Mouse (Mus musculus) brain, embryonic 14.5 days (tissue): ENCODE data around the gene Gm49368. TPM values are rescaled to one million over a fixed set of nuclear protein-coding genes. Genes with fewer than 3 reads are reported as not detected.
"Not testable (repeated sequence)": the region's sequence is repeated elsewhere in the genome, so short reads cannot be mapped to it uniquely, and the experiment has no call there.

Experiments
- DNase-seq: peaks from one replicate; pipeline ENCODE4 v3.0.0-alpha.2; 2011; ENCODE audit warnings: low read depth
- CTCF ChIP-seq: fragments of 200-500 bp; IDR thresholded peaks from 2 replicates; pipeline ENCODE4 v1.5.1; 2012; ENCODE audit warnings: inconsistent platforms, mild to moderate bottlenecking, moderate library complexity, borderline replicate concordance; ENCODE audit not compliant: insufficient read depth, insufficient read length; ENCODE audit errors: extremely low read depth
- POLR2A ChIP-seq: fragments of 200-500 bp; IDR thresholded peaks from 2 replicates; pipeline ENCODE4 v1.6.1; 2012; ENCODE audit warnings: mild to moderate bottlenecking, inconsistent platforms, borderline replicate concordance; ENCODE audit not compliant: poor library complexity, insufficient read depth, insufficient read length, severe bottlenecking; ENCODE audit errors: extremely low read depth
- polyA plus RNA-seq: library from polyadenylated mRNA; depleted of rRNA; stranded (reverse); fragments of >200 nt; gene quantifications from 2 replicates; pipeline ENCODE4 v1.2.3, GENCODE M21; 2012; rRNA removed

The Gm49368 gene
- polyA plus RNA-seq, 1 experiment = not detected

- TF ChIP-seq CTCF (no peak), POLR2A (no peak)
- no peak for DNase-seq
Measured at GRCm38 (mm10) chr7:128154076-128154475, 91.6 kb downstream of the Gm49368 start, which contains the start of gene Itgad. TSS of gene Itgad (plus strand) at chr7:128154376.

GRCm38 (mm10) chr7:128154924-128155323 lies 92.4 kb downstream of the Gm49368 start:
- peak; percentile 1 for DNase-seq
- TF ChIP-seq CTCF = no peak
- no peak for TF ChIP-seq POLR2A

- not testable (repeated sequence) for DNase-seq
Measured at GRCm38 (mm10) chr7:128158688-128159354, 96.3 kb downstream of the Gm49368 start.

GRCm38 (mm10) chr7:128164001-128164400 lies 101.5 kb downstream of the Gm49368 start:
- no peak for DNase-seq

GRCm38 (mm10) chr7:128166391-128166790 lies 103.9 kb downstream of the Gm49368 start:
- DNase-seq = no peak
- TF ChIP-seq CTCF = no peak
- no peak for TF ChIP-seq POLR2A

More at GRCm38 (mm10) chr7:128164001-128164400, 101.5 kb downstream of the Gm49368 start:
- TF ChIP-seq POLR2A (no peak), CTCF (no peak)

- DNase-seq = no peak
- TF ChIP-seq POLR2A = no peak
- no peak for TF ChIP-seq CTCF
Measured at GRCm38 (mm10) chr7:128169996-128170395, 107.5 kb downstream of the Gm49368 start.

Other genes with a start within 250 kb of the Gm49368 start
- 35.3 and 36.0 TPM in 2 replicates for gene Stx4a, start 238.4 kb upstream of the Gm49368 start, polyA plus RNA-seq
- gene Stx1b, start 238.1 kb upstream of the Gm49368 start, polyA plus RNA-seq = 79.9 and 128 TPM in 2 replicates
- 22.3 and 28.1 TPM in 2 replicates for gene Zfp646, start 186.5 kb upstream of the Gm49368 start, polyA plus RNA-seq
- 21.7 and 31.7 TPM in 2 replicates for gene Zfp668, start 185.9 kb upstream of the Gm49368 start, polyA plus RNA-seq
- gene Prss53, start 171.7 kb upstream of the Gm49368 start, polyA plus RNA-seq = 2.2 and 3.5 TPM in 2 replicates
- not detected in 2 replicates for gene Gm21974, start 167.2 kb upstream of the Gm49368 start, polyA plus RNA-seq
- gene Vkorc1, start 167.1 kb upstream of the Gm49368 start, polyA plus RNA-seq = 68.2 and 78.7 TPM in 2 replicates
- gene Bckdk, start 158.6 kb upstream of the Gm49368 start, polyA plus RNA-seq = 59.5 and 79.8 TPM in 2 replicates
- gene Kat8, start 150.2 kb upstream of the Gm49368 start, polyA plus RNA-seq = 44.8 and 47.7 TPM in 2 replicates
- 0.51 and 0.97 TPM in 2 replicates for gene Prss8, start 132.6 kb upstream of the Gm49368 start, polyA plus RNA-seq
- 11.2 and 16.6 TPM in 2 replicates for gene Prss36, start 116.0 kb upstream of the Gm49368 start, polyA plus RNA-seq
- 596 and 633 TPM in 2 replicates for gene Fus, start 95.2 kb upstream of the Gm49368 start, polyA plus RNA-seq
- gene Pycard, start 68.8 kb upstream of the Gm49368 start, polyA plus RNA-seq = 6.9 and 10.1 TPM in 2 replicates
- gene Trim72, start 58.7 kb upstream of the Gm49368 start, polyA plus RNA-seq = 0.92 and 1.0 TPM in 2 replicates
- 1.2 and 1.3 TPM in 2 replicates for gene Itgam, start within 50 bp of the Gm49368 start, polyA plus RNA-seq
- gene Itgax, start 66.9 kb downstream of the Gm49368 start, polyA plus RNA-seq = 0.08 and 0.22 TPM in 2 replicates
- 0.09 TPM in 1 of 2 replicates, not detected in the other for gene Itgad, start 91.7 kb downstream of the Gm49368 start, polyA plus RNA-seq
- gene Cox6a2, start 143.7 kb downstream of the Gm49368 start, polyA plus RNA-seq = 0.68 and 0.77 TPM in 2 replicates
- 17.3 and 17.8 TPM in 2 replicates for gene Armc5, start 174.7 kb downstream of the Gm49368 start, polyA plus RNA-seq
- gene 9130023H24Rik, start 175.3 kb downstream of the Gm49368 start, polyA plus RNA-seq = 3.5 and 4.4 TPM in 2 replicates
- 10.4 and 21.3 TPM in 2 replicates for gene Tgfb1i1, start 184.1 kb downstream of the Gm49368 start, polyA plus RNA-seq
- 0.04 TPM in 1 of 2 replicates, not detected in the other for gene Slc5a2, start 203.0 kb downstream of the Gm49368 start, polyA plus RNA-seq
- gene BC017158, start 235.5 kb downstream of the Gm49368 start, polyA plus RNA-seq = 27.6 and 34.2 TPM in 2 replicates